Mouse (Mus musculus) neutrophil, adult 5-6 weeks (primary cell): ENCODE measurements around the gene Slc25a29. TPM values are rescaled to one million over a fixed set of nuclear protein-coding genes. Genes with fewer than 3 reads are reported as not detected.
A peak's percentile ranks its signal among the peaks of the same experiment; 100 is the strongest.

Experiments
- ATAC-seq: fragments of 151-379, 151-347 bp; 2 replicates; pipeline ENCODE4 v1.8.0; 2017; ENCODE audit warnings: mild to moderate bottlenecking, moderate TSS enrichment; ENCODE audit not compliant: insufficient number of reproducible peaks, poor library complexity, low FRiP score, severe bottlenecking; ENCODE audit errors: extremely low read depth
- total RNA-seq: library from RNA; stranded (forward); fragments of 200-1000 nt; gene quantifications from 2 replicates; pipeline ENCODE4 v1.2.3, GENCODE M21; 2017

Gene Slc25a29
- total RNA-seq, 1 experiment from 2014 or later = 1.0 TPM

DNA sequence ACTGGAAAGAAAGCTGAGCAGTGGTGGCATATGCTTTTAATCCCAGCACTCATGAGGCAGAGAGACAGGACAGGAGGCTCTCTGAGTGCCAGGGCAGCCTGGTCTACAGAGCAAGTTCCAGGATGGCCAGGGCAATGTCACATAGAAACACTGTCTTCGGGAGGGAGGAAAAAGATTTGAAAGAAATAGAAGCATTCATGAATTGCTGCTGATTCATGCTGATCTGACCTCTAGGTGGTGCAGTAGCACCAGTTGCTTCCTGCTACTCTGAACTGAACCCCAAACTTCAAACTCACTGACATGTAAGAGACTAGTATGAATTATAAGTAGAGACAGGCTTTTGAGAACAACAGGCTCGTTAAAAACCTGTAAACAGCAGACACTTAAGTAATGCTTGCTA lies 24.6 kb downstream of the Slc25a29 start:
- ATAC-seq = peak; percentile 67; the same call in 1 of the 2 replicates

GRCm38 (mm10) chr12:108810309-108810708 lies 25.4 kb downstream of the Slc25a29 start:
- no peak for ATAC-seq

DNA sequence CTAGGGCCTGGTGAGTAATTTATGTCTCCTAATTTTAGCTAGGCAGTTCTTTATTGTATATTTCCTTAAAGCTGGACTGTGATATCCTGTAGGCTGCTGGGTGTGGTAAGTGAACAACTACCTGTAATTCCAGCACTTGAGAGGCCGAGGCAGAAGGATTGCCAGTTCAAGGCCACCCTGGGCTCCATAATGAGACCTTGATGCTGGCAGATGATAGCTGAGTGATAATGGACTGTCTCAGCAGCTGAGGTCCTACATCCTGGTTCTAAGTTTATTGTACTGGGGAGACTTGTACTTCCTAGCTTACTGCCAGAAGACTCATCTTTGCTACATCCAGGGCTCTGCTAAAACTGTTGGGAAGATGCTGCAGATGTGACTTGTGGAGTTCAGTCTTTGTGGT lies 25.9 kb downstream of the Slc25a29 start:
- ATAC-seq = no peak

DNA sequence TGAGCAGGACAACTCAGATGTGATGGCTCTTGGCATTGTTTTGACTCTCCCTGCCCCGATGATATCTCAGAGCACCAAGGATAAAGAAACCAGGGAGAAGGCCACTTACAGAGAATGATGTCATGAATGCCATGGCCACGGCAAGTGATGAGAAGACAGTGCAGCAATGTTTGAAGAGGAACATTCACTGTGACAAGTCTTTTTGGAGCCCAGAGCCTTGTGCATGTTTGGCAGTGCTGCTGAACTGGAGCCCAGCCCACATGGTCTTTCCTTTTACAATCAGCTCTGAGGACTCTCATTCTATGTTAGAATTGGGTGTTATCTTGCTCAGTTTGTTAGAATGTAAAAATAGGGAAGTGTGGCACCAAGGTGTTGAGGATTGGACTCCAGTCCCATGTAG lies 27.2 kb downstream of the Slc25a29 start:
- ATAC-seq = no peak

- no peak for ATAC-seq
Observed at GRCm38 (mm10) chr12:108804388-108804787, 31.3 kb downstream of the Slc25a29 start.

DNA sequence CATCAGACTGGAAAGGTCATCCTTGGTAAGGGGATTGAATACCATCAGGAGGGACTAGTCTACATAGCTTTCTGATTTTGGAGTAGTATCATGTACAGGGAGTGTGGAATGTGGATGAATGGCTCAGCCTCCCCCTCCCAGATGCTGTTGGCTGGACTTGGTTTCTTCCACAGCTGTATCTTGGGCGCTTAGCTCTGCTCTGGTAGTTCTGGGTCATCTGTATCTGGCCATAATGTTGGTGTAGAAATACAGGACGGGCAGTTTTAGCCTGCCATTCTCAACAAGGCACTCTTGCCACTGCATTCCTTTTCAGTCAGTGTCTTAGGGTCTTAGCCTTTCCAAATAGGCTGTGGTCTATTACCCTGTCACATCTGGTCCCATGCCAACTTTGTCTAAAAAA lies 34.1 kb downstream of the Slc25a29 start:
- no peak for ATAC-seq

GRCm38 (mm10) chr12:108794979-108795537 lies 40.6 kb downstream of the Slc25a29 start:
- ATAC-seq = no peak

- peak; percentile 47 for ATAC-seq
Observed at GRCm38 (mm10) chr12:108794078-108794711, 41.5 kb downstream of the Slc25a29 start.

GRCm38 (mm10) chr12:108793453-108793941 lies 42.2 kb downstream of the Slc25a29 start:
- ATAC-seq = no peak

GRCm38 (mm10) chr12:108792546-108793452 lies 42.9 kb downstream of the Slc25a29 start, which contains the start of gene Yy1:
Yy1 (plus strand) TSS chr12:108792973.
- ATAC-seq = peak; percentile 92

DNA sequence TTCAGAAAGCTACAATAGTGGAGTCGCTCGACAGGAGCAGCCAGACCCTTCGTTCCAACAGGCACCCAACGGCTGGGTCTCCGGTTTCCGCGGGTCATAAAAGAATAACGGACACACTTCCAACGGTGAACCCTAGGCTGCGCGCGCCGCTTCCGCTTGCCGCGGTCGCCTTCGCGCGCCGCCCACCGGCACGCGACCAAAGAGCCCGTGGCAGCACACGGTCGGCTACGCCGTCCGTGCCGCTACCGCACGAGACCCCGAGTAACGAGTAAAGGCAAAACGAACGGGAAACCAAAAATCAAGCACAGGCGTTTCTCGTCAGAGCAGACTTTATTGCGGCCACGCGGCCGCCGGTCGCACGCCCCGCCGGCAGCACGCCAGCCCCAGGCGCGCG lies 43.5 kb downstream of the Slc25a29 start:
- no peak for ATAC-seq

DNA sequence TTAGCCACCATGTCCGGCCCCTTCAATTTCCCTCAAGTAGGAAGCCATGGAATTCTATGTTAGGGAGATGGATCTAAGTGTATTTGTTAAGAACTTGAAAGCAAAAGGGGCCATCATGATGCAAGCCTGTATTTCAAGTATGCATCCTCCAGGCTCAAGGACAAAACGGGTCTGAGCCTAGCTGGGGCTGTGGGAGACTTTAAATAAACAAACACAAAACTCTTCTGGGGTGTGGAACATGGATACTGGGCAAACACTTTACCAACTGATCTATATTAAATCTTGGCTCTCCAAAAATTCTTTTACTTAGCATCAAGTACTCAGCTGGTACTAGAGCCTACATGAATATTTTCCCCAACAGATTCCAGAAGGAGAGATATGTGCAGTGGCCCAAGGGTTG lies 48.4 kb downstream of the Slc25a29 start:
- no peak for ATAC-seq

- ATAC-seq = no peak
Observed at GRCm38 (mm10) chr12:108785161-108785560, 50.5 kb downstream of the Slc25a29 start.

GRCm38 (mm10) chr12:108780108-108780877 lies 55.4 kb downstream of the Slc25a29 start:
- ATAC-seq = no peak

Other genes with a start within 250 kb of the Slc25a29 start
- not detected in 2 replicates for gene Degs2, start 133.6 kb downstream of the Slc25a29 start, total RNA-seq
- 67.2 and 70.1 TPM in 2 replicates for gene Yy1, start 42.9 kb downstream of the Slc25a29 start, total RNA-seq
- 4.8 and 5.5 TPM in 2 replicates for gene Slc25a47, start 163 bp upstream of the Slc25a29 start, total RNA-seq
- gene Wdr25, start 57.7 kb upstream of the Slc25a29 start, total RNA-seq = 3.1 and 3.7 TPM in 2 replicates
- gene Wars, start 58.3 kb upstream of the Slc25a29 start, total RNA-seq = 45.4 and 46.7 TPM in 2 replicates
- gene Begain, start 232.3 kb upstream of the Slc25a29 start, total RNA-seq = 0.61 and 2.2 TPM in 2 replicates